Mouse (Mus musculus): ENCODE measurements around the gene Gm28048. TPM values are rescaled to one million over a fixed set of nuclear protein-coding genes. Genes with fewer than 3 reads are reported as not detected.

Gene Gm28048
- polyA plus RNA-seq, 1 experiment from 2014 or later, result 34.8 TPM

- H3K4me2 ChIP-seq (ENCODE audit: low read length), result peak overlapping the region; percentile 98
- no peaks in the 10 kb centered on the region for H3K36me3 ChIP-seq (ENCODE audit: insufficient read depth, low read length)
- H3K9me3 ChIP-seq (replicated peaks; ENCODE audit: low read length), result no peaks in the 10 kb centered on the region
- peak overlapping the region; percentile 91 for H3K9ac ChIP-seq (ENCODE audit: low read depth, low read length)
- peak overlapping the region; percentile 87 for H3K4me3 ChIP-seq (replicated peaks; ENCODE audit: low read depth, low read length)
- peak overlapping the region; percentile 90 for H3K27ac ChIP-seq
- peak; percentile 2 for ATAC-seq (replicated peaks; ENCODE audit: low FRiP score, low read depth)
- H3K27me3 ChIP-seq (ENCODE audit: insufficient read depth, low read length), result no peaks in the 10 kb centered on the region
- WGBS, result 4% methylated on average over 50 of the region's 50 CpGs
- no peak for TF ChIP-seq CTCF (IDR thresholded peaks at IDR 0.05; ENCODE audit: low read depth)
- peaks cover 4% of the 10 kb centered on the region for H3K4me1 ChIP-seq (replicated peaks; ENCODE audit: insufficient read depth, low read length)
- DNase-seq (ENCODE audit: low spot score), result no peak
These were observed 123.2 kb downstream of the Gm28048 start for GRCm38 (mm10) chr11:22858441-22859300.

GRCm38 (mm10) chr11:22857705-22858440, 124.0 kb downstream of the Gm28048 start:
- DNase-seq (ENCODE audit: low spot score) (peak; percentile 30), ATAC-seq (replicated peaks; ENCODE audit: low FRiP score, low read depth) (no peak)
- H3K27ac ChIP-seq, result peak overlapping the region; percentile 90
- no peaks in the 10 kb centered on the region for H3K9me3 ChIP-seq (replicated peaks; ENCODE audit: low read length)
- H3K4me1 ChIP-seq (replicated peaks; ENCODE audit: insufficient read depth, low read length), result peaks cover 4% of the 10 kb centered on the region
- peak overlapping the region; percentile 98 for H3K4me2 ChIP-seq (ENCODE audit: low read length)
- no peaks in the 10 kb centered on the region for H3K36me3 ChIP-seq (ENCODE audit: insufficient read depth, low read length)
- peak overlapping the region; percentile 91 for H3K9ac ChIP-seq (ENCODE audit: low read depth, low read length)
- peak overlapping the region; percentile 87 for H3K4me3 ChIP-seq (replicated peaks; ENCODE audit: low read depth, low read length)
- TF ChIP-seq CTCF (IDR thresholded peaks at IDR 0.05; ENCODE audit: low read depth), result no peak
- H3K27me3 ChIP-seq (ENCODE audit: insufficient read depth, low read length), result no peaks in the 10 kb centered on the region
- WGBS, result 21% methylated on average over 25 of the region's 25 CpGs

GRCm38 (mm10) chr11:22857106-22857704, 124.7 kb downstream of the Gm28048 start:
- WGBS, result 74% methylated on average over 5 of the region's 5 CpGs

GRCm38 (mm10) chr11:22856371-22856965, 125.4 kb downstream of the Gm28048 start:
- 86% methylated on average over 3 of the region's 3 CpGs for WGBS
- Histone ChIP-seq H3K27ac (no peak overlapping the region), H3K9me3 (replicated peaks; ENCODE audit: low read length) (no peaks in the 10 kb centered on the region), H3K4me3 (replicated peaks; ENCODE audit: low read depth, low read length) (no peak overlapping the region), H3K9ac (ENCODE audit: low read depth, low read length) (no peak overlapping the region), H3K36me3 (ENCODE audit: insufficient read depth, low read length) (no peaks in the 10 kb centered on the region), H3K4me2 (ENCODE audit: low read length) (peak overlapping the region; percentile 98; the same call in 1 of the 2 replicates), H3K4me1 (replicated peaks; ENCODE audit: insufficient read depth, low read length) (peaks cover 8% of the 10 kb centered on the region), H3K27me3 (ENCODE audit: insufficient read depth, low read length) (no peaks in the 10 kb centered on the region)
- no peak for ATAC-seq (replicated peaks; ENCODE audit: low FRiP score, low read depth)
- TF ChIP-seq CTCF (IDR thresholded peaks at IDR 0.05; ENCODE audit: low read depth), result no peak
- DNase-seq (ENCODE audit: low spot score), result no peak

More at GRCm38 (mm10) chr11:22857106-22857704, 124.7 kb downstream of the Gm28048 start:
- Histone ChIP-seq H3K9ac (ENCODE audit: low read depth, low read length) (no peak overlapping the region), H3K9me3 (replicated peaks; ENCODE audit: low read length) (no peaks in the 10 kb centered on the region), H3K36me3 (ENCODE audit: insufficient read depth, low read length) (no peaks in the 10 kb centered on the region), H3K4me3 (replicated peaks; ENCODE audit: low read depth, low read length) (peak overlapping the region; percentile 87), H3K27ac (no peak overlapping the region), H3K4me2 (ENCODE audit: low read length) (peak overlapping the region; percentile 98), H3K27me3 (ENCODE audit: insufficient read depth, low read length) (no peaks in the 10 kb centered on the region), H3K4me1 (replicated peaks; ENCODE audit: insufficient read depth, low read length) (peaks cover 8% of the 10 kb centered on the region)
- no peak for DNase-seq (ENCODE audit: low spot score)
- ATAC-seq (replicated peaks; ENCODE audit: low FRiP score, low read depth), result no peak
- no peak for TF ChIP-seq CTCF (IDR thresholded peaks at IDR 0.05; ENCODE audit: low read depth)

GRCm38 (mm10) chr11:22854571-22854970, 127.3 kb downstream of the Gm28048 start:
- Histone ChIP-seq H3K9ac (ENCODE audit: low read depth, low read length) (no peak overlapping the region), H3K9me3 (replicated peaks; ENCODE audit: low read length) (no peaks in the 10 kb centered on the region), H3K36me3 (ENCODE audit: insufficient read depth, low read length) (no peaks in the 10 kb centered on the region), H3K4me3 (replicated peaks; ENCODE audit: low read depth, low read length) (no peak overlapping the region), H3K27me3 (ENCODE audit: insufficient read depth, low read length) (no peaks in the 10 kb centered on the region), H3K4me1 (replicated peaks; ENCODE audit: insufficient read depth, low read length) (peaks cover 18% of the 10 kb centered on the region), H3K27ac (no peak overlapping the region), H3K4me2 (ENCODE audit: low read length) (no peak overlapping the region)
- 71% methylated on average over 4 of the region's 4 CpGs for WGBS
- TF ChIP-seq CTCF (IDR thresholded peaks at IDR 0.05; ENCODE audit: low read depth), result no peak
- ATAC-seq (replicated peaks; ENCODE audit: low FRiP score, low read depth), result no peak
- DNase-seq (ENCODE audit: low spot score), result no peak
